Mouse (Mus musculus): Measurements from ENCODE around the gene B830017H08Rik.

The B830017H08Rik gene

DNA sequence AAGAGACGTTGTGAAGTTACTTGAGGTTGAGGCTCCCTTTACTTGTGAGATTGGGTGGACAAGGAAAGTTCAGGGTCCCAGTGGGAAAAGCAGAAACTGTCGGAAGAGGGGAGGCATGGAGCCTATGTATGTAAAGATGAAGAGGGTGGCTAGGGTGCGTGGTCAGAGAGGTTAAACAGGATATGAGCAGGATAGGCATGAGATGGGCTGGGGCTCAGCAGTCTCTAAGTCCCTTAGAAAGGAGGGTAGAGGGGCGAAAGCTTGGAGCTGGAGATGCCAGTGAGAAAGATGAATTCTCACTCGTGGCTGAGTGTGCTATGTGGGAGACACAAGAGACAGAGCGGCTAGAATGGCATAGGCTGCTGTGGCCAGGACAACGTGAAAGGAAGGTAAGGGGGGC, at the start of gene B830017H08Rik:
TSS of gene B830017H08Rik (plus strand) at position 301 of the 400 bp plus-strand sequence.
- no peak for DNase-seq

- peak in 1 of 2 experiments; percentile 10 for DNase-seq
Measured at GRCm38 (mm10) chr16:17785337-17785736, 47.6 kb upstream of the B830017H08Rik start.

DNA sequence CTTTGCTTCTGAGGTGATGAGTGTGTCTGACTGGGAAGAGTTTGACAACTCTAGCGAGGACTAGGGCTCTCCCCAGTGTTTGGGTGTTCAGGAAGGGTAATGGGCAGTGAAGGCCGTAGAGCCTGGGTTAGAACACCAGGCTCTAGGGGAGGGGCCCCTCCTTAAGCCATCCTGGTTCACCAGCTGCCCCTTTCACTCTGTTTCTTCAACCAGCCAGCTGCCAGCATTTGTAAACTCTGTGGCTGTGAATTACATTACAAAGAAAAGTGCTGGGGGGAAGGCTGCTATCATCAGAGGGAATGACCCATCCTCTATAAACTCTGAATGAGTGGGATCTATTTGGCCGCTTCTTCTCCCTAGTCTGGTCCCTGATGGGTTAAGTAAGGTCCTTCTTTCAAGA, 40.2 kb upstream of the B830017H08Rik start:
- no peak for DNase-seq

GRCm38 (mm10) chr16:17794047-17794446, 38.9 kb upstream of the B830017H08Rik start:
- peak; percentile 73 to 76 for DNase-seq

GRCm38 (mm10) chr16:17795643-17796042, 37.3 kb upstream of the B830017H08Rik start:
- no peak for DNase-seq

GRCm38 (mm10) chr16:17796519-17796918, 36.4 kb upstream of the B830017H08Rik start:
- DNase-seq: no peak

DNA sequence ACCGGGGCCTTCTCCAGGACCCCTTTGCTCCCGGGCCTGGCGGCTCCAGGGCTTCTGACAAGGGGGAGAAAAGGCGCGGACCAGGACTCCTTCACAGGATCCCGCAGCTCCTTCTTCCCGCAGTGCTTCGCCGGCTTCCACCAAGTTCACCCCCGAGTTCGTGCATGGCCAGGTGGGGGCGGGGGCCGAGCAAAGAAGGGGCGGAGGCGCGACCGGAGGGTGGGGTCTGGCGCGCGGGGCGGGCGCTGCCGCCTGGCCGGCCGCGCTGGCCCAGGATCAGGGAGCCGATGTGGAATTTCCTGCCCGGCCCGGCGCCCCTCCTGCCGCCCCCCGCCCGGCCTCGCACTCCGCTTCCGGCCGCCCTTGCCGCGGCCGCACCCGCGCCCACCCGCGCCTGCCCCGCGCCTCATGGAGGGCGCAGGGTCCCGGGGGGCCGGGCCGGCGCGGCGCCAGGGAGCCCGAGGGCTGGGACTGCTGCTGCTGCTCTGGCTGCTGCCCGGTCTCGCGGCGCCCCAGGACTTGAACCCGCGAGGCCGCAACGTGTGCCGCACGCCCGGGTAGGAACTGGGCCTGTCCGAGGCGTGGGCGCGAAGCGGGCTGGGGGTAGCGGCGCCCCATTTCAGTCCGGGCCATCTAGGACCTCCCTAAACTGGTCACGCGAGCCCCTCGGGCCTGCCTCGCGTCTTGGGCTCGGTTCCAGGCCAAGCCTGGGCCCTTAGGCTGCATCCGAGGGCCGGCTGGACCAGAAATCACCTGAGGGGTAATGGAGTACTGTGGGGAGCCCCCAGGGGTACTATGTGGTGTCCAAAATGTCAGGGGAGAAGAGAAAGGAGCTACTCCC, 35.7 kb upstream of the B830017H08Rik start, which contains the start of gene Scarf2:
TSS of gene Scarf2 (plus strand) at position 312 of the 841 bp plus-strand sequence.
- no peak for DNase-seq

DNA sequence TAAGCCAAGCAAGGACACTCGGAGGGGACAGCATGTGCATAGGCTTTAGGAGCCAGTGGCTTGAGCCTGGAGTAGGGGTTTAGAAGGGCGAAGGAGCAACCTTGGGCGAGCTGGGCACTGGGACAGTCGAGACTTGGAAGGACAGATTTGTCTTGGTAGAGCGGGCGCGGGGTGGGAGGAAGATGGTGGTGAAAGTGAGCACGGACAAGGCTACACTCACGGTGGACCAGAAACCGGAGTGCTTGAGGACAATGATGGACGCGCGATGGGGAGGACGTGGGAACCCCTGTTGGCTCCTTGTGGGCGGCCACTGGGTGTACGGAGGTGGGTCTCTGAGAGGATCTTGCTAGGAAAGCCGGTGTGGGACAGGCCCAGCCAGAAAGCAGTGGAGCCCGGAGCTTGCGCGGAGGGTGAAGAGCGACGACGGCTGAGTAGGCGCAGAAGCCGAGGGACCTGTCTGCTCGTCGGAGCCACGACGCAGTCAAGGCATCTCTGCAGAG, 35.1 kb upstream of the B830017H08Rik start:
- no peak for DNase-seq

DNA sequence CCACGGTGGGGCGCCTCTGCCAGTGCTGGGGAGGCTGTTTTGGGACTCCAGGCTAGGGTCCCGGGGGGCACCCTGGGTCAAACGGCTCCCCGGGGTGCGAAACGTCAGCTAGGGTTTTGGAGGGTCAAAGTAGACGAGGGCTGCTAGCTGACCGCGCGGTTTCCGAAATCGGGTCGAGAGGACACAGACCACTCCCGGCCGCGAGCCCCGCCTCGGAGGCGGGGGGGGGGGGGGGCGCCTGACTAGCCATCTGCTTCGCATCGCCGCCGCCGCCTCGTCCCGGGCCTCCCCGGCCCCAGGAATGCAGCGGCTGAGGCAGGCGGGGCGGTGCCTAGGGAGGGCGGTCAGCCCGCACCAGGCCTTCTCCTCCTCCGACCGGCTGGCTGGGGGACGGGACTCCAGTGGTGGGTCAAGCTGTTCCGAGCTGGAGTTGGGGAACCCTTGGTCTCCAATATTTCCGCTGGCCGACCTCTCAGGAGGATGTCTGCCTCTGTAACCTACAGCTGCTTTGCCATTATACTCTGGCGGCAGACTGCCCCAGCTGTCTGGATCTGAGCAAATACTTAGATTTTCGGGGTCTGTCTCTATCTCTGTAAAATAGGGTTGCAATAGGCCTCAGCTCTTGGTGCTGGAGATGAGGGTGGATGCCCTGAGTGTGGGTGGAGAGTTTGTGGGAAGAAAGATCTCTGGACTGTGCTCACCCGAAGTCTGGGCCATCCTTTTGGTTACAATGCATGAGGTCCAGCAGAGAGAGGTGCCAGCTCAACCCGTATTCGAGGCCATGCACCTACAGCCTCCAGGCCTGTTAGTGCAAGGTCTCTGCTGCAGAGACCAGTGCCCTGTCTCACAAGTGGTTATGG, 34.4 kb upstream of the B830017H08Rik start:
- no peak for DNase-seq

DNA sequence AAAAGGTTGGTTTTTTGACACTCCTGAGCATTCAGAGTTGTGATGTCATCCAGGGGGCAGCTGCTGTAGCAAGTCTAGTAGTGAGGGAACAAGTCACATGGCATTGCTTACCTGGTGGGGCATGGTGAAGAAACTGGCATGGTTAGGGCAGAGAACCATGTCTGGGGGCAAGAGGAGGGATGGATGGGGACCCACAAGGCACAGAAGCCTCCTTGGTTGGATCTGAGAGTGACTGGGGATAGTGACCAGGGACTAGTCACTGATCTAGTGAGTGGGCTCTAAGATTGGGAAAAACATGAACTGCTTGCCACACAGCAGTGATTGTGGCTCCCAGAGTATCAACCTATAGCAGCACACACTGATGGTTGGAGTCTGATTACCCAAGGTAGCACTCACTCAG, 33.3 kb upstream of the B830017H08Rik start:
- no peak for DNase-seq

DNA sequence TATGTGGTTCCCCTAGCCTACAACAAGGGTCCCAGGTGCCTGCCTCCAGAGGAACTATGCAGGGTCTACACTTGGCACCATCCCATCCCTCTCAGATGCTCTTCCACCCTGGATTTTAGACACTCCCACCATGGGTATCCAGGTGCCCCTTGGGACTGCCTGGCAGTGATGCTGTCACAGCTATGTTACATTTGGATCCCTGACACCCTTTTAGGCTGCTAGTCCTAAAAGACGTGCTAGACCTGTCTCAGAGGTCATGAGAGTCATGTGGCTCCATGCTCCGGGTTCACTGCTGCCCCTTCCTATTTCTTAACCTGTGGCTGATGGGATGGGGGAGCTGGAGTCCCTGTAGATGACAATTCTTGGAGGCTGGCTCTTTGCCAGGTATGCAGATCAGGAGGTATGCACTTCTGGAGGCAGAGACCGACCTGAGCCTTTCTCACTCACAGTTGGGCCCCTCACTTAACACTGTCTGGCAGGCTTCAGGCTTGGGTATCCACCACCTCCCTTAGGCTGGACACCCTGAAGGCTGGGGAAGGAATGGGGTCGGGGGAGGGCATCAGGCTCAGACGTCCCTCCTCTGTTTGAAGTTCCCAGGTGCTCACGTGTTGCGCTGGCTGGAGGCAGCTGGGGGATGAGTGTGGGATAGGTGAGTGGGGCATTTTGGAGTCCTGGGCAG, 31.0 kb upstream of the B830017H08Rik start:
- DNase-seq: peak in 1 of 2 experiments; percentile 39

DNA sequence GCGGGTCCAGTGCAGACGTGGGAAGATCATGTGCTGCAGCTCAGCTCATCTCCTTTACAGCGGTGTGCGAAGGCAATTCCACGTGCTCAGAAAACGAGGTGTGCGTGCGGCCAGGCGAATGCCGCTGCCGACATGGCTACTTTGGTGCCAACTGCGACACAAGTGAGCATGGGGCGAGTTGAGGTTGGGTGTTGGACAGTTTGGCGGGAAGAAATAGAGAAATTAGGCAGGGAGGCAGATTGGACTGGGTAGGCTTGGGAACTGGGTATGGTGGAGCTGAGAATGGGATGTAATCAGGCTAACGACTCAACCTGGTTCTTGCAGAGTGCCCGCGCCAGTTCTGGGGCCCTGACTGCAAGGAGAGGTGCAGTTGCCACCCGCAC, 30.5 kb upstream of the B830017H08Rik start:
- no peak for DNase-seq

- peak; percentile 38 to 59 for DNase-seq
Measured at GRCm38 (mm10) chr16:17802839-17803674, 29.9 kb upstream of the B830017H08Rik start.

- DNase-seq: no peak
Measured at GRCm38 (mm10) chr16:17803675-17804448, 29.1 kb upstream of the B830017H08Rik start.

- DNase-seq: no peak
Measured at GRCm38 (mm10) chr16:17804449-17804912, 28.4 kb upstream of the B830017H08Rik start.

DNA sequence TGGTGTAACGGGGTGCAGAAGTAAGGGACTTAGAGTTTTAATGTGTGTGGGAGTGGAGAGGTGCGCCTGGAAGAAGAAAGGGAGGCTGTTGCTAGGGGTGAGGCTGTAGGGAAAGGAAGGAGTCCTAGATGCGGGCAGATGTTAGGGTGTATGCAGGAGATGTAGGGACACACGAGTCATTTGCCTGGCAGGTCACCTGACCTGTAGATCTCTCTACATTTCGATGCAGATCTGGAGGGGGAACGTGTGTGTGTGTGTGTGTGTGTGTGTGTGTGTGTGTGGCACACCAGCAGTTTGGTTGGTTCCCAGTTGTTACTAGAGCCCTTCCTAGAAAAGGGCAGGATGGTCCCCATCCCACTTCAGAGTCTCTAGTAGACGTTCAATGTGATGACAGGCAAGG, 27.9 kb upstream of the B830017H08Rik start:
- DNase-seq: no peak

DNA sequence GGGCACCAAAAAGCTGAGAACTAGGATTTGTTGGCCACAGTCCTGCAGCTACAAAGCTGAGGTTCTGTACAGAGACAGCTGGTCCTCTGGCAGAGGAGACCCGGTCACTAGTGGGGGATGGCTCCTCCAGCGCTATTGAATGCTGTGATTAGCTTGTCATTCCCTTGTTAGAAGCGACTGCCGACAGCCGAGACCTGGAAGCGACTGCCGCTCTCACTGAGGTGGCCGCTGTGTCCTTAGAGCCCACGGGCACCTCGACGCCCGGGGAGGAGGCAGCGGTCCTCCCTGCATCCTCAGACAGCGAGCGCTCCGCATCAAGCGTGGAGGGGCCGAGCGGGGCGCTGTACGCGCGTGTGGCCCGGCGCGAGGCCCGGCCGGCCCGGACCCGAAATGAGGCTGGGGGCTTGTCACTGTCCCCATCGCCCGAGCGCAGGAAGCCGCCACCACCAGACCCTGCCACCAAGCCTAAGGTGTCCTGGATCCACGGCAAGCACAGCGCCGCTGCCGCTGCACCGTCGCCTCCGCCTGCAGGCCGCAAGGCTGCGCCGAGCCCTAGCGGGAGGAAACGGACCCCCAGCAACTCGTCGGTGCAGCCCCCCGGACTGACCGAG, 26.2 kb upstream of the B830017H08Rik start:
- peak; percentile 45 to 53 for DNase-seq

GRCm38 (mm10) chr16:17807192-17808009, 25.5 kb upstream of the B830017H08Rik start:
- DNase-seq: peak; percentile 89 to 90

GRCm38 (mm10) chr16:17809125-17809524, 23.8 kb upstream of the B830017H08Rik start:
- DNase-seq: peak in 1 of 2 experiments; percentile 50

Data from cerebellum, postnatal 14 days (tissue).